Mouse (Mus musculus) gastrocnemius, postnatal 14 days (tissue): ENCODE results near the gene Caskin1. TPM values are rescaled to one million over a fixed set of nuclear protein-coding genes. Genes with fewer than 3 reads are reported as not detected.
A peak's percentile ranks its signal among the peaks of the same experiment; 100 is the strongest.

ENCODE experiments used
- DNase-seq: peaks from one replicate; pipeline ENCODE4 v3.0.0; 2021; ENCODE audit warnings: mixed read lengths
- intact Hi-C: fragments of 180-260 bp; cut with DNase I; formaldehyde crosslinking; loops from one replicate; pipeline ENCODE4 v1.15.1; 2025; ENCODE audit warnings: low total_unique reads
- total RNA-seq, 2 experiments: library from RNA; stranded (reverse); gene quantifications; 2 replicates each; pipeline ENCODE4 v1.2.3; 2021

The Caskin1 gene
- total RNA-seq, 2 experiments from 2014 or later = 0.22 to 0.31 TPM

- no peak for DNase-seq
- intact Hi-C loops = loop anchor here (5.0 kb wide), 1 partner anchor 39 kb away; the partner anchor contains the start of gene Traf7
Measured at GRCm38 (mm10) chr17:24488662-24489264, 362 bp downstream of the Caskin1 start.

- no peak for DNase-seq
- intact Hi-C loops = loop anchor here (5.0 kb wide), 1 partner anchor 38 kb away; the partner anchor contains the start of gene Traf7
Measured at GRCm38 (mm10) chr17:24489265-24490030, 1.0 kb downstream of the Caskin1 start.

- intact Hi-C loops = no loop called here
- DNase-seq = no peak
Measured at GRCm38 (mm10) chr17:24490399-24490798, 2.0 kb downstream of the Caskin1 start.

GRCm38 (mm10) chr17:24494627-24495335 is 6.4 kb downstream of the Caskin1 start:
- peak; percentile 50 for DNase-seq
- intact Hi-C loops = no loop called here

- no peak for DNase-seq
- intact Hi-C loops = no loop called here
Measured at GRCm38 (mm10) chr17:24495443-24495842, 7.0 kb downstream of the Caskin1 start.

GRCm38 (mm10) chr17:24496026-24496425 is 7.6 kb downstream of the Caskin1 start:
- DNase-seq = no peak
- intact Hi-C loops = no loop called here

GRCm38 (mm10) chr17:24502208-24502607 is 13.8 kb downstream of the Caskin1 start:
- DNase-seq = no peak
- intact Hi-C loops = no loop called here

- no peak for DNase-seq
- intact Hi-C loops = no loop called here
Measured at GRCm38 (mm10) chr17:24504085-24504484, 15.7 kb downstream of the Caskin1 start.

- intact Hi-C loops = no loop called here
- no peak for DNase-seq
Measured at GRCm38 (mm10) chr17:24505286-24505955, 17.0 kb downstream of the Caskin1 start.

GRCm38 (mm10) chr17:24506332-24507070 is 18.1 kb downstream of the Caskin1 start:
- intact Hi-C loops = no loop called here
- peak; percentile 60 for DNase-seq

GRCm38 (mm10) chr17:24507129-24507664 is 18.8 kb downstream of the Caskin1 start:
- intact Hi-C loops = no loop called here
- peak; percentile 38 for DNase-seq

GRCm38 (mm10) chr17:24507806-24508460 is 19.5 kb downstream of the Caskin1 start:
- DNase-seq = no peak
- intact Hi-C loops = no loop called here

- intact Hi-C loops = no loop called here
- peak; percentile 45 for DNase-seq
Measured at GRCm38 (mm10) chr17:24513609-24514008, 25.2 kb downstream of the Caskin1 start.

- DNase-seq = no peak
- intact Hi-C loops = loop anchor here (5.0 kb wide), 1 partner anchor 32 kb away; no protein-coding TSS in a partner anchor
Measured at GRCm38 (mm10) chr17:24514270-24515257, 26.2 kb downstream of the Caskin1 start.

- intact Hi-C loops = no loop called here
- no peak for DNase-seq
Measured at GRCm38 (mm10) chr17:24520450-24520849, 32.0 kb downstream of the Caskin1 start.

- intact Hi-C loops = loop anchor here (5.0 kb wide), 1 partner anchor 37 kb away; the partner anchor contains the start of gene Caskin1
- no peak for DNase-seq
Measured at GRCm38 (mm10) chr17:24524734-24525133, 36.3 kb downstream of the Caskin1 start.

GRCm38 (mm10) chr17:24527315-24527714 is 38.9 kb downstream of the Caskin1 start:
- no peak for DNase-seq
- intact Hi-C loops = loop anchor here (5.0 kb wide), 1 partner anchor 40 kb away; the partner anchor contains the start of gene Caskin1
